Mouse (Mus musculus): ENCODE results near the gene Dbx1. TPM values are rescaled to one million over a fixed set of nuclear protein-coding genes. Genes with fewer than 3 reads are reported as not detected.

Dbx1 gene
- total RNA-seq (2021), result not detected
- long read RNA-seq, experiment 1, result 0 reads
- long read RNA-seq, experiment 2, result 0 reads

- TF ChIP-seq CTCF (conservative IDR thresholded peaks at IDR 0.05), result no peak
- Histone ChIP-seq H3K27ac (no peak within 1 kb of the TSS), H3K4me3 (no peak within 1 kb of the TSS)
- no peak for DNase-seq (ENCODE audit: low spot score in 2 of 2)
Measured at GRCm38 (mm10) chr7:49636491-49637115, at the start of gene Dbx1. Gene Dbx1, minus strand, starts transcription at chr7:49636849.

- no peak for TF ChIP-seq CTCF (conservative IDR thresholded peaks at IDR 0.05)
- Histone ChIP-seq H3K27ac (no peak overlapping the region), H3K4me3 (no peak overlapping the region)
- no peak for DNase-seq (ENCODE audit: low spot score in 2 of 2)
Measured at GRCm38 (mm10) chr7:49678826-49679377, 42.3 kb upstream of the Dbx1 start.

GRCm38 (mm10) chr7:49678100-49678825 is 41.6 kb upstream of the Dbx1 start:
- TF ChIP-seq CTCF (conservative IDR thresholded peaks at IDR 0.05), result no peak
- Histone ChIP-seq H3K27ac (no peak overlapping the region), H3K4me3 (no peak overlapping the region)
- DNase-seq (ENCODE audit: low spot score in 2 of 2), result no peak

- no peak overlapping the region for H3K4me3 ChIP-seq
- no peak overlapping the region for H3K27ac ChIP-seq
- no peak for DNase-seq (ENCODE audit: low spot score in 2 of 2)
- no peak for TF ChIP-seq CTCF (conservative IDR thresholded peaks at IDR 0.05)
Measured at GRCm38 (mm10) chr7:49677166-49677565, 40.5 kb upstream of the Dbx1 start.

- DNase-seq (ENCODE audit: low spot score in 2 of 2), result no peak
- no peak overlapping the region for H3K27ac ChIP-seq
- no peak overlapping the region for H3K4me3 ChIP-seq
- no peak for TF ChIP-seq CTCF (conservative IDR thresholded peaks at IDR 0.05)
Measured at GRCm38 (mm10) chr7:49676627-49677026, 40.0 kb upstream of the Dbx1 start.

- DNase-seq (ENCODE audit: low spot score in 2 of 2), result no peak
- Histone ChIP-seq H3K4me3 (no peak overlapping the region), H3K27ac (no peak overlapping the region)
- no peak for TF ChIP-seq CTCF (conservative IDR thresholded peaks at IDR 0.05)
Measured at GRCm38 (mm10) chr7:49668260-49668857, 31.7 kb upstream of the Dbx1 start.

GRCm38 (mm10) chr7:49663575-49663974 is 26.9 kb upstream of the Dbx1 start:
- DNase-seq (ENCODE audit: low spot score in 2 of 2), result no peak
- H3K4me3 ChIP-seq, result no peak overlapping the region
- no peak overlapping the region for H3K27ac ChIP-seq
- no peak for TF ChIP-seq CTCF (conservative IDR thresholded peaks at IDR 0.05)

- Histone ChIP-seq H3K27ac (no peak overlapping the region), H3K4me3 (no peak overlapping the region)
- DNase-seq (ENCODE audit: low spot score in 2 of 2), result no peak
- no peak for TF ChIP-seq CTCF (conservative IDR thresholded peaks at IDR 0.05)
Measured at GRCm38 (mm10) chr7:49662492-49663026, 25.9 kb upstream of the Dbx1 start.

GRCm38 (mm10) chr7:49661811-49662491 is 25.3 kb upstream of the Dbx1 start:
- H3K4me3 ChIP-seq, result no peak overlapping the region
- no peak for TF ChIP-seq CTCF (conservative IDR thresholded peaks at IDR 0.05)
- DNase-seq (ENCODE audit: low spot score in 2 of 2), result no peak
- no peak overlapping the region for H3K27ac ChIP-seq

- Histone ChIP-seq H3K4me3 (no peak overlapping the region), H3K27ac (no peak overlapping the region)
- DNase-seq (ENCODE audit: low spot score in 2 of 2), result no peak
- no peak for TF ChIP-seq CTCF (conservative IDR thresholded peaks at IDR 0.05)
Measured at GRCm38 (mm10) chr7:49640709-49641305, 4.2 kb upstream of the Dbx1 start.

GRCm38 (mm10) chr7:49639864-49640708 is 3.4 kb upstream of the Dbx1 start:
- no peak overlapping the region for H3K4me3 ChIP-seq
- H3K27ac ChIP-seq, result no peak overlapping the region
- TF ChIP-seq CTCF (conservative IDR thresholded peaks at IDR 0.05), result no peak
- no peak for DNase-seq (ENCODE audit: low spot score in 2 of 2)

All from layer of hippocampus, adult 2 months (tissue).